Mouse (Mus musculus): ENCODE measurements around the gene Ikzf4. TPM values are rescaled to one million over a fixed set of nuclear protein-coding genes. Genes with fewer than 3 reads are reported as not detected.

The Ikzf4 gene
- total RNA-seq, 2 experiments from 2014 or later, result 0.52 to 1.2 TPM

Small RNA genes lying within 50 kb of the gene (microRNA-seq; reads per million reads assigned to microRNA genes)
- gene Mir6917, result not detected

Other genes starting within 250 kb of the Ikzf4 start
- not detected for gene Slc39a5, start 244.8 kb downstream of the Ikzf4 start, total RNA-seq (2021)
- 10 to 100 TPM; 44.4 to 46.8 TPM for gene Nabp2, start 234.5 kb downstream of the Ikzf4 start, total RNA-seq (2021)
- 10 to 100 TPM; 16.0 to 16.5 TPM for gene Rnf41, start 234.3 kb downstream of the Ikzf4 start, total RNA-seq (2021)
- 10 to 100 TPM; 75.8 to 78.4 TPM for gene Smarcc2, start 186.7 kb downstream of the Ikzf4 start, total RNA-seq (2021)
- 100 to 1,000 TPM; 294 to 314 TPM for gene Myl6, start 151.8 kb downstream of the Ikzf4 start, total RNA-seq (2021)
- gene Myl6b, start 147.3 kb downstream of the Ikzf4 start, total RNA-seq (2021), result 1 to 10 TPM; 2.5 to 2.9 TPM
- gene Esyt1, start 120.1 kb downstream of the Ikzf4 start, total RNA-seq (2021), result 10 to 100 TPM; 16.8 to 19.0 TPM
- 1 to 10 TPM; 7.6 to 9.1 TPM for gene Zc3h10, start 98.2 kb downstream of the Ikzf4 start, total RNA-seq (2021)
- gene Rpl41, start 96.7 kb downstream of the Ikzf4 start, total RNA-seq (2021), result 1,000 to 10,000 TPM; 1,495 to 1,582 TPM
- 10 to 100 TPM; 45.8 to 48.6 TPM for gene Pa2g4, start 80.0 kb downstream of the Ikzf4 start, total RNA-seq (2021)
- gene Erbb3, start 56.3 kb downstream of the Ikzf4 start, total RNA-seq (2021), result 1 to 10 TPM; 8.3 to 8.6 TPM
- gene Rps26, start 19.2 kb downstream of the Ikzf4 start, total RNA-seq (2021), result 100 to 1,000 TPM; 253 to 266 TPM
- gene Suox, start 28.1 kb upstream of the Ikzf4 start, total RNA-seq (2021), result 10 to 100 TPM; 22.1 to 23.1 TPM
- gene Rab5b, start 50.3 kb upstream of the Ikzf4 start, total RNA-seq (2021), result 10 to 100 TPM; 68.9 to 72.5 TPM
- under 1 TPM; 0.49 to 0.89 TPM for gene Pmel, start 58.2 kb upstream of the Ikzf4 start, total RNA-seq (2021)
- 10 to 100 TPM; 12.7 to 15.7 TPM for gene Cdk2, start 59.0 kb upstream of the Ikzf4 start, total RNA-seq (2021)
- 10 to 100 TPM; 11.7 to 11.9 TPM for gene Dgka, start 98.9 kb upstream of the Ikzf4 start, total RNA-seq (2021)
- gene Pym1, start 101.9 kb upstream of the Ikzf4 start, total RNA-seq (2021), result 1 to 10 TPM; 6.8 to 8.6 TPM
- 1 to 10 TPM; 3.1 to 3.2 TPM for gene Mmp19, start 144.9 kb upstream of the Ikzf4 start, total RNA-seq (2021)
- 10 to 100 TPM; 31.8 to 38.2 TPM for gene Dnajc14, start 158.1 kb upstream of the Ikzf4 start, total RNA-seq (2021)
- 1 to 10 TPM; 5.8 to 6.4 TPM for gene Tmem198b, start 158.4 kb upstream of the Ikzf4 start, total RNA-seq (2021)
- 10 to 100 TPM; 38.7 to 44.0 TPM for gene Sarnp, start 171.3 kb upstream of the Ikzf4 start, total RNA-seq (2021)
- gene Ormdl2, start 175.7 kb upstream of the Ikzf4 start, total RNA-seq (2021), result 1 to 10 TPM; 7.6 to 9.2 TPM
- gene Gdf11, start 245.7 kb upstream of the Ikzf4 start, total RNA-seq (2021), result 1 to 10 TPM; 2.3 to 2.6 TPM